Mouse (Mus musculus) heart, postnatal 0 days (tissue): ENCODE results near the gene Plppr1.

Source experiments
- CTCF ChIP-seq: IDR thresholded peaks from 2 replicates; pipeline ENCODE4 v1.5.1; 2016; ENCODE audit warnings: antibody characterized with exemption, control low read depth, low read depth
- EP300 ChIP-seq: IDR thresholded peaks from 2 replicates; pipeline ENCODE4 v1.6.1; 2016; ENCODE audit warnings: antibody characterized with exemption, low read depth

- TF ChIP-seq CTCF (no peak), EP300 (no peak)
Observed at GRCm38 (mm10) chr4:49169498-49169897, 110.4 kb downstream of the Plppr1 start.
